Comparison of ENCODE assay signal across 9 mouse cellular contexts in the genomic region with DNA sequence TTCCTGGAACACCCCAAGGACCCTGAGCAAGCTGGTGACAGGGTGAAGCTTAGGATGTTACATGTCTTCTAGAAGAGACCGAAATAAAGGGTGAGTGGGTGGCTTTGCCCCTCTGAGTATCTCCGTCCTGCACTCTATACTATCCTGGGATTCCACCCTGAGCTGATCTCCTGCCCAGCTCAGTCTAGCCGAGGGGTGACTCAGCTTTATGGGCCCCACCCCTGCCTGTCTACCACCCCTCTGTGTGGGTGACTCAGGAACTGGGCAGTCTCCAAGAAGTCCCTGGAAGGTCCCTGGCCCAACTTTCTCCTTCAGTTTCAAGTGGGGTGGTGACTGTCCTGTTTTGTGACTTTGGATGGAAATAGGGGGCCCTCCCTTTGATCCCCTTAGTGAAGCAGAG. TPM values are rescaled to one million over a fixed set of nuclear protein-coding genes. Genes with fewer than 3 reads are reported as not detected.
A peak's percentile ranks its signal among the peaks of the same experiment; 100 is the strongest.
DNase-seq lines count a peak whose midpoint lies in the region; ATAC-seq and TF ChIP-seq lines count a peak whose summit lies in the region.
"Had no signal": no experiment of that assay in that cellular context is flagged by ENCODE, and none has a peak within 500 bp of the region (broad histone marks: within the 10 kb centered on the region; RNA-seq: fewer than 3 reads in every experiment).

No protein-coding gene starts in this region.

- peaks cover 69% of the 10 kb centered on the region for H3K79me2 ChIP-seq in C2C12 (ENCODE audit: control insufficient read depth, insufficient read depth)

- H3K27me3 ChIP-seq in C2C12 (ENCODE audit: control insufficient read depth, insufficient read depth, insufficient read length), result no peaks in the 10 kb centered on the region
- no peaks in the 10 kb centered on the region for H3K27me3 ChIP-seq in liver, embryonic 14.5 days (ENCODE audit: control insufficient read depth, insufficient read depth, low read length)
- H3K27me3 ChIP-seq in midbrain, embryonic 15.5 days (replicated peaks), result peaks cover 14% of the 10 kb centered on the region
- H3K27me3 ChIP-seq in cerebellum, adult 2 months (ENCODE audit: control insufficient read depth, insufficient read depth, low read length), result no peaks in the 10 kb centered on the region

- H3K9ac ChIP-seq in liver, embryonic 14.5 days (replicated peaks), result peak overlapping the region; percentile 64
- H3K9ac ChIP-seq in midbrain, embryonic 15.5 days, result no peak overlapping the region

- peak overlapping the region; percentile 5 for H3ac ChIP-seq in C2C12 (ENCODE audit: control insufficient read depth, insufficient read length, low read depth)

- peaks cover 50% of the 10 kb centered on the region for H3K79me3 ChIP-seq in C2C12 (ENCODE audit: low read depth)

- no peak overlapping the region for H3K4me3 ChIP-seq in C2C12 (ENCODE audit: insufficient read depth, poor library complexity, severe bottlenecking)
- peak overlapping the region; percentile 55 to 78 for H3K4me3 ChIP-seq in liver, embryonic 14.5 days (ENCODE audit: insufficient read depth in 1 of 2, low read depth in 2 of 2, low read length in 2 of 2)
- no peak overlapping the region for H3K4me3 ChIP-seq in midbrain, embryonic 15.5 days
- no peak overlapping the region for H3K4me3 ChIP-seq in cerebellum, adult 2 months (replicated peaks; ENCODE audit: insufficient read depth, low read depth, low read length)

- H3K9me3 ChIP-seq in liver, embryonic 14.5 days (ENCODE audit: control insufficient read depth, low read length), result no peaks in the 10 kb centered on the region
- no peaks in the 10 kb centered on the region for H3K9me3 ChIP-seq in midbrain, embryonic 15.5 days

- peak overlapping the region; percentile 82 for H3K27ac ChIP-seq in liver, embryonic 14.5 days
- H3K27ac ChIP-seq in midbrain, embryonic 15.5 days, result no peak overlapping the region
- H3K27ac ChIP-seq in cerebellum, adult 2 months (ENCODE audit: insufficient read depth, low read length), result no peak overlapping the region
- H3K27ac ChIP-seq: kidney, postnatal 0 days had no signal

- no peak for TF ChIP-seq EP300 in liver, embryonic 14.5 days (IDR thresholded peaks at IDR 0.05; ENCODE audit: low read depth)

- DNase-seq in adrenal gland, adult (ENCODE audit: inconsistent age in 2 of 2, low spot score in 1 of 2), result peak; percentile 92 to 96
- peak; percentile 30 for DNase-seq in gastrocnemius, postnatal 25 days
- DNase-seq in liver, embryonic 14.5 days (ENCODE audit: low read depth in 3 of 3, low spot score in 3 of 3), result peak; percentile 67 to 70 (median 67)
- DNase-seq in kidney, postnatal 25 days, result no peak
- DNase-seq in cerebellum, adult 18-20 months, result no peak
- no peak for DNase-seq in cerebellum, adult 2 months

- H3K4me1 ChIP-seq in liver, embryonic 14.5 days (replicated peaks; ENCODE audit: control insufficient read depth in 2 of 2, insufficient read depth in 2 of 2, low read length in 1 of 2), result peaks cover 27 to 33% of the 10 kb centered on the region in 2 experiments
- peaks cover 19% of the 10 kb centered on the region for H3K4me1 ChIP-seq in midbrain, embryonic 15.5 days
- no peaks in the 10 kb centered on the region for H3K4me1 ChIP-seq in cerebellum, adult 2 months (ENCODE audit: control insufficient read depth, insufficient read depth, low read length)

- TF ChIP-seq POLR2A in cerebellum, adult 2 months (IDR thresholded peaks at IDR 0.05; ENCODE audit: borderline replicate concordance, insufficient read depth, low read length), result no peak

- TF ChIP-seq CTCF in C2C12 (IDR thresholded peaks at IDR 0.05; ENCODE audit: control insufficient read depth, insufficient read depth, insufficient read length), result no peak
- no peak for TF ChIP-seq CTCF in liver, embryonic 14.5 days (IDR thresholded peaks at IDR 0.05; ENCODE audit: low read depth)
- TF ChIP-seq CTCF in cerebellum, adult 2 months (IDR thresholded peaks at IDR 0.05; ENCODE audit: borderline replicate concordance, insufficient read depth, low read depth, low read length), result no peak

- WGBS in liver, embryonic 14.5 days (ENCODE audit: insufficient replicate concordance), result 40% methylated on average over 3 of the region's 3 CpGs
- 84% methylated on average over 3 of the region's 3 CpGs for WGBS in midbrain, embryonic 15.5 days
- 87% methylated on average over 3 of the region's 3 CpGs for WGBS in cerebellum, adult 2 months

- peak overlapping the region; percentile 91 for H3K4me2 ChIP-seq in liver, embryonic 14.5 days (ENCODE audit: low read depth)
- H3K4me2 ChIP-seq in midbrain, embryonic 15.5 days, result no peak overlapping the region

- peaks cover 7% of the 10 kb centered on the region for H3K36me3 ChIP-seq in C2C12 (ENCODE audit: control insufficient read depth, insufficient read depth)
- H3K36me3 ChIP-seq in liver, embryonic 14.5 days (replicated peaks; ENCODE audit: control insufficient read depth, insufficient read depth, low read depth), result no peaks in the 10 kb centered on the region
- no peaks in the 10 kb centered on the region for H3K36me3 ChIP-seq in midbrain, embryonic 15.5 days (replicated peaks)

- ATAC-seq in liver, embryonic 14.5 days (ENCODE audit: insufficient read depth), result peak; percentile 84
- ATAC-seq in midbrain, embryonic 15.5 days (replicated peaks), result no peak

TF ChIP-seq in C2C12, 6 proteins besides CTCF, POLR2A, EP300 and RAD21:
- TF ChIP-seq FOSL1 (IDR thresholded peaks at IDR 0.05; ENCODE audit: insufficient read depth, low read length, poor library complexity, severe bottlenecking) (peak; percentile 96), CEBPB (IDR thresholded peaks at IDR 0.05; ENCODE audit: low read depth) (no peak), MAX (IDR thresholded peaks at IDR 0.05) (no peak), MYOG (IDR thresholded peaks at IDR 0.05; ENCODE audit: control insufficient read depth, extremely low read depth, insufficient read length) (no peak), USF1 (IDR thresholded peaks at IDR 0.05; ENCODE audit: low read depth) (no peak)

RNA-seq across cellular contexts. Expression of a gene that starts 1.8 kb away (rescaled TPM):
- 42.4 TPM for polyA plus RNA-seq in C2C12 (2012; fragmentation: generic; extraction: Trizol)
- total RNA-seq in gastrocnemius, postnatal 25 days (2021), result 10 to 100 TPM; 18.6 to 21.4 TPM
- 9.8 and 10.9 TPM in 2 replicates for polyA plus RNA-seq in liver, embryonic 14.5 days (2012; rRNA removed)
- polyA plus RNA-seq in liver, embryonic 14.5 days (2014; fragmentation: Nextera tagmentation; extraction: Ambion mirVana), result 15.5 and 17.7 TPM in 2 replicates
- 32.0 and 33.5 TPM in 2 replicates for polyA plus RNA-seq in midbrain, embryonic 15.5 days (2015; fragmentation: Nextera tagmentation; extraction: Ambion mirVana)
- 22.9 and 25.0 TPM in 2 replicates for polyA plus RNA-seq in cerebellum, adult 2 months (2012; rRNA removed)

RNA-seq across cellular contexts. Expression of a gene that starts 2.0 kb away (rescaled TPM):
- 693 TPM for polyA plus RNA-seq in C2C12 (2012; fragmentation: generic; extraction: Trizol)
- 10 to 100 TPM; 21.2 to 34.5 TPM for total RNA-seq in gastrocnemius, postnatal 25 days (2021)
- 98.4 and 108 TPM in 2 replicates for polyA plus RNA-seq in liver, embryonic 14.5 days (2012; rRNA removed)
- polyA plus RNA-seq in liver, embryonic 14.5 days (2014; fragmentation: Nextera tagmentation; extraction: Ambion mirVana), result 243 and 246 TPM in 2 replicates
- 8.1 and 12.0 TPM in 2 replicates for polyA plus RNA-seq in midbrain, embryonic 15.5 days (2015; fragmentation: Nextera tagmentation; extraction: Ambion mirVana)
- 12.2 and 13.7 TPM in 2 replicates for polyA plus RNA-seq in cerebellum, adult 2 months (2012; rRNA removed)

RNA-seq across cellular contexts. Expression of a gene that starts 29.5 kb away (rescaled TPM):
- 84.8 TPM for polyA plus RNA-seq in C2C12 (2012; fragmentation: generic; extraction: Trizol)
- 1 to 10 TPM; 4.2 to 4.9 TPM for total RNA-seq in gastrocnemius, postnatal 25 days (2021)
- 29.9 and 32.5 TPM in 2 replicates for polyA plus RNA-seq in liver, embryonic 14.5 days (2012; rRNA removed)
- polyA plus RNA-seq in liver, embryonic 14.5 days (2014; fragmentation: Nextera tagmentation; extraction: Ambion mirVana), result 36.2 and 43.7 TPM in 2 replicates
- polyA plus RNA-seq in midbrain, embryonic 15.5 days (2015; fragmentation: Nextera tagmentation; extraction: Ambion mirVana), result 47.2 and 50.9 TPM in 2 replicates
- 15.7 and 16.1 TPM in 2 replicates for polyA plus RNA-seq in cerebellum, adult 2 months (2012; rRNA removed)

RNA-seq across cellular contexts. Expression of a gene that starts 38.8 kb away (rescaled TPM):
- polyA plus RNA-seq in C2C12 (2012; fragmentation: generic; extraction: Trizol), result 0.91 TPM
- total RNA-seq in gastrocnemius, postnatal 25 days (2021), result 1 to 10 TPM in 1 of 2 experiments, under 1 TPM in 1; 0.59 to 1.3 TPM
- polyA plus RNA-seq in liver, embryonic 14.5 days (2012; rRNA removed), result 1.3 and 1.8 TPM in 2 replicates
- 1.4 and 2.0 TPM in 2 replicates for polyA plus RNA-seq in liver, embryonic 14.5 days (2014; fragmentation: Nextera tagmentation; extraction: Ambion mirVana)
- 0.30 and 0.56 TPM in 2 replicates for polyA plus RNA-seq in midbrain, embryonic 15.5 days (2015; fragmentation: Nextera tagmentation; extraction: Ambion mirVana)
- 0.31 and 0.84 TPM in 2 replicates for polyA plus RNA-seq in cerebellum, adult 2 months (2012; rRNA removed)

RNA-seq across cellular contexts. Expression of a gene that starts 54.7 kb away (rescaled TPM):
- 28.5 TPM for polyA plus RNA-seq in C2C12 (2012; fragmentation: generic; extraction: Trizol)
- total RNA-seq in gastrocnemius, postnatal 25 days (2021), result 1 to 10 TPM; 2.2 to 6.3 TPM
- 3.5 and 3.7 TPM in 2 replicates for polyA plus RNA-seq in liver, embryonic 14.5 days (2012; rRNA removed)
- 1.9 and 2.7 TPM in 2 replicates for polyA plus RNA-seq in liver, embryonic 14.5 days (2014; fragmentation: Nextera tagmentation; extraction: Ambion mirVana)
- 123 and 125 TPM in 2 replicates for polyA plus RNA-seq in midbrain, embryonic 15.5 days (2015; fragmentation: Nextera tagmentation; extraction: Ambion mirVana)
- 33.9 and 36.8 TPM in 2 replicates for polyA plus RNA-seq in cerebellum, adult 2 months (2012; rRNA removed)

Comparison
In these comparisons a context has a peak if more than half of its experiments do, and no peak if none do; other contexts are left out.
1. H3K4me3 ChIP-seq: peak in liver, embryonic 14.5 days (2 of 2); none in C2C12 (single experiment), midbrain, embryonic 15.5 days (single experiment) and cerebellum, adult 2 months (single experiment).
2. DNase-seq: peak in adrenal gland, adult (2 of 2), gastrocnemius, postnatal 25 days (single experiment) and liver, embryonic 14.5 days (3 of 3); none in kidney, postnatal 25 days (0 of 2), cerebellum, adult 18-20 months (0 of 2) and cerebellum, adult 2 months (0 of 2).